Mouse (Mus musculus): ENCODE measurements around the gene Tnfrsf1a.
"Not testable (repeated sequence)": the region's sequence is repeated elsewhere in the genome, so short reads cannot be mapped to it uniquely, and the experiment has no call there.

Tnfrsf1a gene

DNA sequence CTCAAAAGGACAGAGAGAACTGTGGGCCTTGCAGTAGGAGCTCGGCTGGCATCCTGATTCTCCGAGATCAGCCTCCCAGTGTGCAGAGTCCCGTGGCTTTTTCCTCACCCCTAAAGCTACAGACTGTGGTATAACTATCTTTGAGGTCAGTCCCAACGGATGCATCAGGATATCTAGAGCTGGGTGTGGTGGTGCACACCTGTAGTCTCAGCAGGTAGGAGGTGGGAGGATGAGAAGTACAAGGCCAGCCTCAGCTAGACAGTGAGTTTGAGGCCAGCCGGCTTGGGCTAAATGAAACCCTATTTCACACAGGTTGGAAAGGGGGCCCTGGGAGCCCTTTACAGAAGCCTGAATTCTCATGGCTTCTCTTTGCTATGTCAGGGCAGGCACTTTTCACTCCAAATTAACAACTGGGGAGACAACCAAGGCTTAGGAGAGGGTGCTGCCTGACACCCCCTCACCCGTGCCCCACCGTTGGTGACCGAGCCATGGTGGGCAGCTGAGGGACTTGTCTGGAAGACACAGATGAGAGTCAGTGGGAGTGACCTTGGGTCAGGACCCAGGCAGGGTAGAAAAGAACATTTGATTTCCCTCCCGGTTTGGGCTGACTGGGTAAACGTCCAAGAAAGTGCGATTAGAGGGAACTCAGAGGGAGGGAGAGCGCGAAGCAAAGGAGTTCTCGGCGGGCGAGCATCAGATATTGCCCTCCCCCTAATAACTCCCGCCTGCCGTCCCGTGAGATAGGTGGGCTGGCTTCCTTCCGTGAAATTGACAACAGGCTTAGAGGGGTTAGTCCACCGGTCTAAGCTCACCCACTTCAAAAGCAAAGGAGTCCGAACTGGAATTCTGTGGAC is at the start of gene Tnfrsf1a:
Gene Tnfrsf1a (plus strand): TSS at position 642 of the 854 bp plus-strand sequence.
- no peak for DNase-seq

DNA sequence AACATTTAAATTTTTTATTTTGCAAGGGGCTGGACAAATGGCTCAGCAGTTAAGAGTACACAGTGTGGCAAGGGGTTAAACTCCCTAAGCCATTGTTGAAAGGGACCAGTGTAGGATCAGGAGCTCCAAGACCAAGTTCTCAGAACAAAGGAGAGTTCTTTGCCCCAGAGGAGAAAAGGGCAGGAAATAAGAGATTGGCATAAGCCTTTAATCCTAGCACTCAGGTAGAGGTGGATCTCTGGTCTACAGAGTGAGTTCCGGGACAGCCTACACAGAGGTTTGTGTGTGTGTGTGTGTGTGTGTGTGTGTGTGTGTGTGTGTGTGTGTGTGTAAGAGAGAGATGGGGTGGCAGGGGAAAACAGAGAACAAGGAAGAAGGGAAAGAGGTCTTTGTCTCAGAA is 48.2 kb upstream of the Tnfrsf1a start:
- no peak for DNase-seq

- no peak for DNase-seq
These were observed 46.8 kb upstream of the Tnfrsf1a start for GRCm38 (mm10) chr6:125302231-125302982.

DNA sequence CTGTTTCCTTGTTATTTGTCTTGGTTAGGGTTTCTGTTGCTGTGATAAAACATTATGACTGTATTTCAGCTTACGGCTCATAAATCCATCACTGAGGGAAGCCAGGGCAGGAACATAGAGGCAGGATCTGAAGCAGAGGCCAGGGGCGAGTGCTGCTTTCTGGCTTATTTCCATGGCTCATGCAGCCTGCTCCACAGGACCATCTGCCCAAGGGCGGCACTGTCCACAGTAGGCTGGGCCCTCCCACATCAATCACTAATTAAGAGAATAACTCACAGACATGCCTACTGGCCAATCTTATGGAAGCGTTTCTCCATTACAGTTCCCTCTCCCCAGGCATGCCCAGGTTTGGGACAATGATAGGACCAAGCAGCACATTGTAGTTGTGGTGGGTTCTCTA is 45.9 kb upstream of the Tnfrsf1a start:
- DNase-seq = no peak

- DNase-seq = not testable (repeated sequence)
These were observed 44.8 kb upstream of the Tnfrsf1a start for GRCm38 (mm10) chr6:125304408-125304807.

DNA sequence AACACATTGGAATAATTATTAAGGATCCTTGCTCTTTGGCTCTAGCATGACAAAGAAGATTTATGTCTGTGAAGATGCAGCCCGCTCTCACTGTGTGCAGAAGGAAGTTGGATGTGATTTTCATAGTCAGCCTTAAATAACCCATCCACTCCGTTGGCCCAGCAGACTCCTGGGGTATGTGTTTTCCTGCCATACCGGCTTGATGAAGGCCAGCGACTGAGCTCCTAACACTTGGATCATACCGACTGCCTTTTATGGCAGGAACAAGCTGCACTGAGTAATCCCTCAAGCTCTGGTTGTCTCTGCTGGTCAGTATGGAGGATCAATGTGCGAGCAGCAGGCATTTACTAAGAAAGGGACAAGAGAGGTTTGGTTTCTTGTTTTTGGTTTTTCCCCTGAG is 43.7 kb upstream of the Tnfrsf1a start:
- DNase-seq = no peak

DNA sequence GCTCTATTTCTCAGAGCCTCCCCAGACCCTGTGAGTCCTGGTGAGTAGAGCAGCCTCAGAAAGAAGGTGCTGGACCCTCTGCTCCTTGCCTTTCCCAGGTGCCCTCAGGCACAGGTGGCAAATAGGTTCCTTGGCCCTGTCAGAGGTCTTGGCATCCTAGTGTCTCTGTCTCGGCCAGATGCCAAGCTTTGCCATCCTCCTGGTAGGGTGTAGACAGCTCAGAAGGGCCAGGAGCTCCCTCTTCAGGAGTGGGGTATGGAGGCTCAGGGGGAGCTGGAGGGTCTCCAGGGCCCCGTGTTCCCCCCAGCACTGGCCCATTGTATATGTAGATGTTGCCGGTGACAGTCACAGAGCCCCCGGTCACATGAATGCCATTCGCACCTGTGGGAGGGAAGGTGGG is 42.1 kb upstream of the Tnfrsf1a start:
- no peak for DNase-seq

DNA sequence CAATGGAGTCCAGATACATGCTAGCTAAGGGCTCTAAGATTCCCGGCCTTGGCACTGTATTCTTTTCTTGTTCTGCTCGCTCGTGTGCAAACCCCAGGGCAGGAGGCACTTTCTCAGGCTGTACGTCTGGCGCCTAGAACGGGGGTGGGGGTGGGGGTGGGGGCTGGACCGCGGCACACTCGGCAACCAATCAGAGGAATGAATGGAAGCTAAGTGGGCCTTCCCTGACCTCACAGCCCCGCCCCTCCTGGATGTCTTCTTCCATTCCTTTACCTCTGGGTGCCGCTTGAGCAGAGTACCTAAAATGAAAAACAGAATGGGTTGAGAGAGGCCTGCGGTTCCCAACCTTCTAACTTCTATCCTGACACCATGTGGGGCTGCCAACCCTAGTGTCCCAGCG is 40.2 kb upstream of the Tnfrsf1a start:
- DNase-seq = no peak

GRCm38 (mm10) chr6:125309406-125309805 is 39.8 kb upstream of the Tnfrsf1a start:
- no peak for DNase-seq

DNA sequence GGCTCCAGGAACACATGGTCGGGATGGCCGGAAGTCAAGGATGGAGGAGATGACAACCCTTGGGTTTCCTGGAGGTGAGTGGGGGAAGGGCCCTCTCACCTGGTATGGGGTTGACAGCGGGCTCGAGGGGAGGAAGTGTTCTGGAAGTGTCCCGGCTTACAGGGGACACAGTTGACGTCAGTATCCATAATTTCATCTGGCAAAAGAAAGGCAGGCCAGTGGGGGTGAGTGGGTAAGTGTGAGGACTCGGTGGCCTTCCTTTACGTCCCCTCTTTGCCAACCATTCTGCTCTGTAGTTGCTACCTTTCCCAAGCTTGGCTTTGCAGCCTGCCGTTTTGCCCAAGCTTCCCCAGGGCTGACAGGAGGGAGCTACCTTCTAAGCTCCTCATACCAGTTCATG is 37.0 kb upstream of the Tnfrsf1a start:
- no peak for DNase-seq

GRCm38 (mm10) chr6:125312581-125313355 is 36.4 kb upstream of the Tnfrsf1a start:
- DNase-seq = no peak

- DNase-seq = peak; percentile 28
These were observed 35.5 kb upstream of the Tnfrsf1a start, which contains the start of gene Ltbr for GRCm38 (mm10) chr6:125313546-125314230. Gene Ltbr, minus strand, starts transcription at chr6:125313885.

DNA sequence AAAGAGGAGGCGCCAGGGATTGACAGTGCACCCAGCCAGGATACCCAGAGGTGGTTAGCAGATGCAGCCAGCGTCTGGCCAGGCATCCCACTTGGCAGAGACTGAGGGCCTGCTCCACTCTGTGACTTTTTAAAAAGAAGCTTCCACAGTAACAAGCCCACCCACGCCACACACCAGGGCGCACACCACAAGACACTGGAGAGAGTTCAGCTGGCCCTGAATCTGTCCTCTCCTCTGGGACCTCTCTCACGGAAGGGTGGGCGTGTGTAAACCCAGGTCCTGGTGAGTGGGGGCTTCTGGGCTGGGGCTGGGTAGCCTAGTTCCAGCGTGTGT is 35.0 kb upstream of the Tnfrsf1a start:
- DNase-seq = no peak

DNA sequence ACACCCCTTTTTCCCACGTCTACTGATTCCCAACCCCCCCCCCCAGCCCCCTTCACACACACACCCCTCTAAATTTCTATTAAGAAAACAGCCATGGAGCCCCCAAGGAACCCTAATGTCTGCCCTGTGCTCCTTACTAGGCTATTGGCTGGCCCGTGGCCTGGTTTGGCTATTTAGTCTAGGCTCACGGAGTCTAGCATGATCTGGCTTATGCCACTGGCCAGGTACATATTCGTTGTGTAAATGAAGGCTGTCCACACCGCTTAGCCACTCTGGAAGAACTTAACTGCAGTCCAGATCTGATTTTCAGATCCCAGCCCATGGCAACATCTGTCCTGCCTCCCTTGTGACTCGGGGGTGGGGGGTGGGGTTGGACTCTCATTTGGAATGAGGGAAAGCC is 34.4 kb upstream of the Tnfrsf1a start:
- DNase-seq = no peak

DNA sequence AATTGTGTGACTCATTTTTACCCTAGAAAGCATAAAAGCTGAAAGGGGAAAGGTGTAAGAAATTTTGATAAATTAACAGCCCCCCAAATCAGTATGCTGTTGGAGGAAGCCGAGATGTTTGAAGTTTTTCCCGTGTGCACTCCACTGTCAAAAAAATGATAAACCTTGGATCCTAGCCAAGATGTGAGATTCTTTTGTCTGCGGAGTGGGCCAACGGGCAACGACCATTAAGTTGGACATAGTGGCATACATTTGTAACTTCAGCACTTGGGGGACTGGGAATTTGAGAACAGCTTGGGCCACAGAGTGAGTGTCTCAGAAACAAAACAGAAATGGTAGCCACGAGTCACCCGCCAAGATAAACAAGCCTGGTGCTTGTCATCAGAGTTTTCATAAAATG is 32.1 kb upstream of the Tnfrsf1a start:
- no peak for DNase-seq

GRCm38 (mm10) chr6:125318981-125319918 is 29.9 kb upstream of the Tnfrsf1a start:
- DNase-seq = no peak

GRCm38 (mm10) chr6:125319919-125320296 is 29.3 kb upstream of the Tnfrsf1a start:
- DNase-seq = no peak

GRCm38 (mm10) chr6:125320323-125320722 is 28.8 kb upstream of the Tnfrsf1a start, which contains the start of gene Scnn1a:
Gene Scnn1a, plus strand, starts transcription at chr6:125320659.
- no peak for DNase-seq

DNA sequence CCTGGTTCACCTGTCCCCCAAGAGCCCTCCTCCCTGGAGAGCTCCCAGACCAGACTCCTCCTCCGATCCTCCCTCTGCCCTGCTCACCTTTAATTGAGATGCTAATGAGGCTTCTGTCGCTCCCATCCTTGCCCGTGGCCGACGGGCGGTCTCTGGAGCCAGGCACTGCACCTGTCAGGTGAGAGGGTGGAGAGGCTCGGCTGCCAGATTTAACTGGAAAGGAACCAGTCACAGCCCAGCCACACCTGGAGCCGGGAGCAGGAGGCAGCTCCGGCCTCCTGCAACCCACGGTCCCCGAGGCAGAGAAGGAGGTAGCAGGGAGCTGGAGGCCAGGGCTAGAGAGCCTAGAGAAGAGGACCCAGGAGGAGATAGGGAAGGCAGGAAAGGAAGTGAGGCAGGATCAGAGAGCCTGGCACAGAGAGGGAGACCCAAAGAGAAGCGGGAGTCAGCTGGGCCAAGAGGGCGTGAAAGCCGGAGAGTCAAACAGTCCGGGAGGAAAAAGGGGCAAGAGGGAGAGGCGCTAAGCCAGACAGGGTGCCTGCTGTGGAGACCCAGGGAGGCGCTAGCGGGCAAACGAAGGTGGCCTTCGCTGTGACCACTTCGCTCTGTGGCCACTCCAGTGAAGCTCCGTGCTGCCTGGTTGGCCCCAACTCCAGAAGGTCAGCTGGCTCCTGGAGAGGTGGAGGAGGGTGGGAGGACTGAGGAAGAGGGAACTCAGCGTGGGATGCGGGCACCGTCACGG is 27.9 kb upstream of the Tnfrsf1a start:
- no peak for DNase-seq

DNA sequence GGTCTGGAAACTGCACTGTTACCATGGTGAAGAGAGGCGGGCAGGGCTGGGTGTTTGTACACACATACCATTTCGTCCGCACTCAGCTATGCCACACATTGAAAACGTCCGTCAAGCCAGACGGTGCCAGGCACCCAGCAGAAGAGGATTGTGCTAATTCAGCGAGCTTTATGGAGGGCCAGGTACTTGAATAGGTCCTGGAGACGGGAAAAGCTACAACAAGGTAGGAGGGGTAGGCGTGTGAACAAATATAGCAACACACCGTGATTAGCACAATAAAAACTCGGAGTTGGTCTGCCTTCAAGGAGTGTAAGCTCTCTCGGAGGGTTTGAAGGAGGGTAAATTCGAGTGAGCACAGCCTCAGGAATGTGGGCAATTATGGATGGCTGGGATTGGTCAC is 26.4 kb upstream of the Tnfrsf1a start:
- no peak for DNase-seq

GRCm38 (mm10) chr6:125323547-125323946 is 25.6 kb upstream of the Tnfrsf1a start:
- DNase-seq = no peak
